Mouse (Mus musculus): ENCODE measurements around the gene Rasa4.

GRCm38 (mm10) chr5:136108486-136108885 is 24.8 kb downstream of the Rasa4 start:
- TF ChIP-seq POLR2A (IDR thresholded peaks at IDR 0.05; ENCODE audit: control insufficient read depth, low read depth, low read length) (no peak), CTCF (IDR thresholded peaks at IDR 0.05; ENCODE audit: control insufficient read depth, insufficient read depth, insufficient replicate concordance, low read depth, low read length) (no peak)

Measured in testis, adult 2 months (tissue).